Mouse (Mus musculus): ENCODE data around the gene Slc25a11. TPM values are rescaled to one million over a fixed set of nuclear protein-coding genes. Genes with fewer than 3 reads are reported as not detected.

The Slc25a11 gene
- polyA plus RNA-seq, 1 experiment from 2014 or later: 172 TPM

DNA sequence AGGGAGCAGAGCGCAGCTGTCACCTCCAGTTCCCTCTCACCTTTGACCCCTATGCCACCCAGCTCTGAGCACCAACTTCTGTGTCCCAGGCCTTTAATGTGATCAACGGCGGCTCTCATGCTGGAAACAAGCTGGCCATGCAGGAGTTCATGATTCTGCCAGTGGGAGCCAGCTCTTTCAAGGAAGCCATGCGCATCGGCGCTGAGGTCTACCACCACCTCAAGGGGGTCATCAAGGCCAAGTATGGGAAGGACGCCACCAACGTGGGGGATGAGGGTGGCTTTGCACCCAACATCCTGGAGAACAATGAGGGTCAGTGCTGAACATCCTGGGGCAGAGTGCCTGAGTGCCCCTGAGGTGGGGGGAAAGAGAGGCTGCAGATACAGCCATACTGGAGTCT is 13.3 kb upstream of the Slc25a11 start:
- no peak overlapping the region for H3K9ac ChIP-seq (replicated peaks; ENCODE audit: low read depth, low read length)
- ATAC-seq (ENCODE audit: low read depth): no peak
- WGBS: 87% methylated on average over 8 of the region's 8 CpGs
- H3K4me1 ChIP-seq (ENCODE audit: control insufficient read depth, insufficient read depth, low read length): peaks cover 14% of the 10 kb centered on the region
- H3K9me3 ChIP-seq (ENCODE audit: control insufficient read depth, low read length): no peaks in the 10 kb centered on the region
- H3K4me2 ChIP-seq (ENCODE audit: low read depth, low read length): no peak overlapping the region
- no peak overlapping the region for H3K4me3 ChIP-seq (ENCODE audit: low read depth, low read length)
- no peak overlapping the region for H3K27ac ChIP-seq (ENCODE audit: low read depth, low read length)
- no peaks in the 10 kb centered on the region for H3K27me3 ChIP-seq (ENCODE audit: control insufficient read depth, insufficient read depth, low read length)
- H3K36me3 ChIP-seq (ENCODE audit: control insufficient read depth, insufficient read depth, low read length): peaks cover 24% of the 10 kb centered on the region

- Histone ChIP-seq H3K27ac (ENCODE audit: low read depth, low read length) (no peak overlapping the region), H3K27me3 (ENCODE audit: control insufficient read depth, insufficient read depth, low read length) (no peaks in the 10 kb centered on the region), H3K4me3 (ENCODE audit: low read depth, low read length) (no peak overlapping the region), H3K36me3 (ENCODE audit: control insufficient read depth, insufficient read depth, low read length) (peaks cover 16% of the 10 kb centered on the region), H3K4me2 (ENCODE audit: low read depth, low read length) (no peak overlapping the region), H3K9ac (replicated peaks; ENCODE audit: low read depth, low read length) (no peak overlapping the region), H3K4me1 (ENCODE audit: control insufficient read depth, insufficient read depth, low read length) (peaks cover 14% of the 10 kb centered on the region), H3K9me3 (ENCODE audit: control insufficient read depth, low read length) (no peaks in the 10 kb centered on the region)
- 77% methylated on average over 8 of the region's 8 CpGs for WGBS
- ATAC-seq (ENCODE audit: low read depth): no peak
Measured at GRCm38 (mm10) chr11:70658942-70659341, 11.7 kb upstream of the Slc25a11 start.

GRCm38 (mm10) chr11:70658521-70658920 is 11.2 kb upstream of the Slc25a11 start:
- Histone ChIP-seq H3K9ac (replicated peaks; ENCODE audit: low read depth, low read length) (no peak overlapping the region), H3K4me1 (ENCODE audit: control insufficient read depth, insufficient read depth, low read length) (peaks cover 14% of the 10 kb centered on the region), H3K9me3 (ENCODE audit: control insufficient read depth, low read length) (no peaks in the 10 kb centered on the region), H3K4me3 (ENCODE audit: low read depth, low read length) (no peak overlapping the region), H3K36me3 (ENCODE audit: control insufficient read depth, insufficient read depth, low read length) (peaks cover 14% of the 10 kb centered on the region), H3K27me3 (ENCODE audit: control insufficient read depth, insufficient read depth, low read length) (no peaks in the 10 kb centered on the region), H3K4me2 (ENCODE audit: low read depth, low read length) (no peak overlapping the region), H3K27ac (ENCODE audit: low read depth, low read length) (no peak overlapping the region)
- no peak for ATAC-seq (ENCODE audit: low read depth)
- WGBS: 82% methylated on average over 5 of the region's 5 CpGs

- no peaks in the 10 kb centered on the region for H3K27me3 ChIP-seq (ENCODE audit: control insufficient read depth, insufficient read depth, low read length)
- H3K27ac ChIP-seq (ENCODE audit: low read depth, low read length): no peak overlapping the region
- peaks cover 17% of the 10 kb centered on the region for H3K4me1 ChIP-seq (ENCODE audit: control insufficient read depth, insufficient read depth, low read length)
- H3K9ac ChIP-seq (replicated peaks; ENCODE audit: low read depth, low read length): no peak overlapping the region
- WGBS: 73% methylated on average over 9 of the region's 9 CpGs
- H3K4me2 ChIP-seq (ENCODE audit: low read depth, low read length): no peak overlapping the region
- H3K9me3 ChIP-seq (ENCODE audit: control insufficient read depth, low read length): no peaks in the 10 kb centered on the region
- peaks cover 10% of the 10 kb centered on the region for H3K36me3 ChIP-seq (ENCODE audit: control insufficient read depth, insufficient read depth, low read length)
- no peak overlapping the region for H3K4me3 ChIP-seq (ENCODE audit: low read depth, low read length)
- ATAC-seq (ENCODE audit: low read depth): no peak
Measured at GRCm38 (mm10) chr11:70657991-70658390, 10.7 kb upstream of the Slc25a11 start.

DNA sequence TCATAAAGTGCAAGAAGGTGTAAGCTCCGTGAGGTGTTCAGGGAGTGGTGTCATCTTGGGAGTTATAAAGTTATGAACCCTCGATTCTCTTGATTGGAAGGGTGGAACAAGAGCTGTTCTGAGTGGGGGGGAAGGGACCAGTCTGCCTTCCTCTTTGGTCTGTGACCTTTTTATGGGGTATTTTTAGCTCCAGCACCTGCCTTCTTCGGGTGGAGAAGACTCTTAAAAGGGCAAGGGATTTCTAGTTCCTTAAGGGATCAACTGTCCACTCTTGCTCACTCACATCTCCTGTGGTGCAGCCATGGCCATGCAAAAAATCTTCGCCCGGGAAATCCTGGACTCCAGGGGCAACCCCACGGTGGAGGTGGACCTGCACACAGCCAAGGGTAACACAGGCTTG is 10.3 kb upstream of the Slc25a11 start:
- Histone ChIP-seq H3K27me3 (ENCODE audit: control insufficient read depth, insufficient read depth, low read length) (no peaks in the 10 kb centered on the region), H3K9ac (replicated peaks; ENCODE audit: low read depth, low read length) (no peak overlapping the region), H3K4me3 (ENCODE audit: low read depth, low read length) (no peak overlapping the region), H3K4me1 (ENCODE audit: control insufficient read depth, insufficient read depth, low read length) (peaks cover 21% of the 10 kb centered on the region), H3K36me3 (ENCODE audit: control insufficient read depth, insufficient read depth, low read length) (peaks cover 8% of the 10 kb centered on the region), H3K9me3 (ENCODE audit: control insufficient read depth, low read length) (no peaks in the 10 kb centered on the region), H3K27ac (ENCODE audit: low read depth, low read length) (no peak overlapping the region), H3K4me2 (ENCODE audit: low read depth, low read length) (no peak overlapping the region)
- WGBS: 49% methylated on average over 6 of the region's 6 CpGs
- ATAC-seq (ENCODE audit: low read depth): no peak

DNA sequence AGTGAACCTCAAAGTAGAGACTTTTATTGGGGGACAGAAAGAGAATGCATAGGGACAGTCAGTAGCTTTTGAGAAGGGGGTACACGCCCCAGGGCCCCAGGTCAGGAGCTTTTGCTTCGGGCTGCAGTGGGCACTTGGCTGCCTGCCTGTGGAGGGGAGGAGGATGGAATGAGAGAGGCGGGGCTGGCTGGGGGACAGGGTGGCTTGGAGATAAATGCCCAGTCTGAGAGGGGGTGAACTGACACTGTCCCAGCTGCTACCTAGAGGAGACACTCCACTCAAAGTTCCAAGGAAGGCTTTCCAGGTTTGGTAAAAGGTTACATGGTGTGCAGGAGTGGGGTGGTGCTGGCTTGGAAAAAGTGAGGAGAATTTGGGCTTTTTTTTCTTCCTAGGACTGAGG is 9.7 kb upstream of the Slc25a11 start, which contains the start of gene Eno3:
TSS of gene Eno3 (plus strand) at position 239 of the 400 bp plus-strand sequence.
- Histone ChIP-seq H3K4me3 (ENCODE audit: low read depth, low read length) (peak within 1 kb of the TSS; percentile 98), H3K27me3 (ENCODE audit: control insufficient read depth, insufficient read depth, low read length) (no peaks in the 10 kb centered on the region), H3K4me1 (ENCODE audit: control insufficient read depth, insufficient read depth, low read length) (peaks cover 23% of the 10 kb centered on the region), H3K36me3 (ENCODE audit: control insufficient read depth, insufficient read depth, low read length) (peaks cover 4% of the 10 kb centered on the region), H3K4me2 (ENCODE audit: low read depth, low read length) (peak within 1 kb of the TSS; percentile 91), H3K9ac (replicated peaks; ENCODE audit: low read depth, low read length) (peak within 1 kb of the TSS; percentile 59), H3K27ac (ENCODE audit: low read depth, low read length) (peak within 1 kb of the TSS; percentile 96), H3K9me3 (ENCODE audit: control insufficient read depth, low read length) (no peaks in the 10 kb centered on the region)
- ATAC-seq (ENCODE audit: low read depth): no peak
- WGBS: 6% methylated on average over 3 of the region's 3 CpGs

DNA sequence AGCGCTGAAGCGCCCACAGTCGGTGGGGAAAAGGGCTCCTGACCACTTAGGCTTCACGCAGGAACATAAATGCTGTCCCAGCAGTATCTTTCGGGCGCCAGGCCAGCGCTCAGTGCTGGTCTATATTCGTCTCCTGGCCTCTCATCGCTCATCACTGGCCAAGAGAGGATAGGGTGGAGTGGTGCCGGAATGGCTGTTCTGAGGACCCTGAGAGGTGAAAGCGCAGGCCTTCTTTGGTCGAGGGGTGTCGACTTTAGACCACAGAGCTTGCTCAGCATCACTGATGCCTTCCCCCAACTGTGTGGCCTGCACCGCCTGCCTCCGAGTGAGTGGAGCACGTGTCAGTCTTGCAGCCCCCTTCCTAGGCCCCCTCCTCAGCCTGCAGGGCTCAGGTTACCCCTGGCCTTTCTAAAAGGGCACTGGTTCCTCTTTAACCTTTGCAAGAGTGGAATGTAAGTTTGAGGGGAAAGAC is 9.2 kb upstream of the Slc25a11 start:
- peak overlapping the region; percentile 96 for H3K27ac ChIP-seq (ENCODE audit: low read depth, low read length)
- WGBS: 5% methylated on average over 16 of the region's 16 CpGs

GRCm38 (mm10) chr11:70655571-70656455 is 8.5 kb upstream of the Slc25a11 start:
- WGBS: under 1% methylated on average over 60 of the region's 61 CpGs

More for the DNA sequence above, 9.2 kb upstream of the Slc25a11 start:
- Histone ChIP-seq H3K9me3 (ENCODE audit: control insufficient read depth, low read length) (no peaks in the 10 kb centered on the region), H3K4me2 (ENCODE audit: low read depth, low read length) (peak overlapping the region; percentile 91), H3K36me3 (ENCODE audit: control insufficient read depth, insufficient read depth, low read length) (peaks cover 4% of the 10 kb centered on the region), H3K4me1 (ENCODE audit: control insufficient read depth, insufficient read depth, low read length) (peaks cover 23% of the 10 kb centered on the region), H3K4me3 (ENCODE audit: low read depth, low read length) (peak overlapping the region; percentile 98), H3K9ac (replicated peaks; ENCODE audit: low read depth, low read length) (peak overlapping the region; percentile 59; the same call in 1 of the 2 replicates), H3K27me3 (ENCODE audit: control insufficient read depth, insufficient read depth, low read length) (no peaks in the 10 kb centered on the region)
- ATAC-seq (ENCODE audit: low read depth): no peak

More at GRCm38 (mm10) chr11:70655571-70656455, 8.5 kb upstream of the Slc25a11 start:
- H3K27ac ChIP-seq (ENCODE audit: low read depth, low read length): peak overlapping the region; percentile 96
- H3K27me3 ChIP-seq (ENCODE audit: control insufficient read depth, insufficient read depth, low read length): no peaks in the 10 kb centered on the region
- no peaks in the 10 kb centered on the region for H3K9me3 ChIP-seq (ENCODE audit: control insufficient read depth, low read length)
- ATAC-seq (ENCODE audit: low read depth): 0 out of 2 replicates have a peak, but pooled peaks have one; percentile 19
- H3K36me3 ChIP-seq (ENCODE audit: control insufficient read depth, insufficient read depth, low read length): peaks cover 11% of the 10 kb centered on the region
- peaks cover 23% of the 10 kb centered on the region for H3K4me1 ChIP-seq (ENCODE audit: control insufficient read depth, insufficient read depth, low read length)
- peak overlapping the region; percentile 59 for H3K9ac ChIP-seq (replicated peaks; ENCODE audit: low read depth, low read length)
- peak overlapping the region; percentile 91 for H3K4me2 ChIP-seq (ENCODE audit: low read depth, low read length)
- peak overlapping the region; percentile 98 for H3K4me3 ChIP-seq (ENCODE audit: low read depth, low read length)
